Mouse (Mus musculus): ENCODE measurements at regions not wholly inside any gene's neighbourhood (a gene's known extent, or its start where the extent isn't known, plus 50 kb on each side); places are given as distances from the start of the nearest gene placed in this dataset.
A peak's percentile ranks its signal among the peaks of the same experiment; 100 is the strongest.

DNA sequence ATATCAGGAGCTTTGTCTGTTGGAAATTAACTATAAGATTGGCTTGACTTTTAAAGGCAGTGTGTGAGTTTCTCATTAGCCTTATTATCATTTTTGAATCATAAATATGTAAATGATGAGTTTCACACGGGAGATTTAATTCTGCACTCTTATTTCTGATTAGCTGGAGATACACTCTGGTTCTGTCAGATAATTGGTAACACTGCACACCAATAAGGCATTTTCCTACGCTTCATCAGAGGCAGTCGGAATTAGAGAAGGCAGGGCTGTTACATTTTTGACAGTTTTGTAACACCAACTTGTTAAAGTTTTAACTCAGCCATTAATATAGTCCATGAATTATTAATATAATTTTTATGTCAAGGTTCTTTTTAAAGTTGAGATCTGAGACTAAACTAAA, 347.3 kb downstream of the Zfp352 start:
- H3K9me3 ChIP-seq (ENCODE audit: control insufficient read depth, low read length): no peaks in the 10 kb centered on the region

DNA sequence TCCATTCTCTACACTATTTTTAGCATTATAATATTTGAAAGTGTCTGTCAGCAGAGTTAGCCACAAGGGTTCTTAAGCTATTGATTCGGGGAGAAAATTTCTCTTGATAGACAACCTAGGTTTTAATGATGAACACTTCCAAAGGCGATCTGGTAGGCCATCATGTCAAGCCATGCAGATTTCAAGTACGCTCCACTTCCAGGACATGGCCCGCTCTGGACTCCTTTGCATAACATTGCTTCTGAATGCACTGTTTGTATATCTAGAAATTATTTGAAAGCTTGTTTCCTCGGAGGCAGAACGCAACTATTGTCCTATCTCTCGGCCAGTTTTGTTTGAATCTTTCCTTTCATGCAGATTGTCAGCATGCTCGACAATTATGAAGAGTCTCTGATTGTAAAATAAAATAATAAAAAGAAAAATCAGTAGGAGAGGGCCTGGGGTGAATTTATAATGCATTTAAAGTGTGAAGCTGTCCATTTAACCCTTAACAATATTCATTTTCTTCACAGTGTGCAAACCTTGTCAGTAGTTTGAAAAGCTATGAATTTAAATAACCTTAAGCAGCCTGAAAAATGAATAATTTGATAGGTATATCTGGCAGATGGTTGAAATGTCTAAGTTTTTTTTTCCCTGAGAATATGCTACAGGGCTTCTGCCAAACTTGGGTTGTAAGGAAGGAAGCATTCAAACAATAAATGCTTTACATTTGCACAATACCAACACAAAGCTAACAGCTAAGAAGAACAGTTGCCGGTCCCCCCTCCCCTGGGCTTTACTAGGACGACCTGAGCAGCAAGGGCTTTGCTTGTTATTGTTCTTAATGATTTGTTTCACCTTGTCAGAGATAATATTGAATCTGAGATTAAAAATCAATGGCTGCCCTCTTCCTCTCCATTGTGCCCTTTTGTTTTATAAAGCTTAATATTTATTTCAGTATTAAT, 357.8 kb downstream of the Zfp352 start:
- Histone ChIP-seq H3K27ac (ENCODE audit: low read depth, low read length) (no peak overlapping the region), H3K9me3 (ENCODE audit: control insufficient read depth, low read length) (no peaks in the 10 kb centered on the region), H3K4me1 (replicated peaks; ENCODE audit: control insufficient read depth, insufficient read depth, low read length) (no peaks in the 10 kb centered on the region), H3K9ac (ENCODE audit: low read depth, low read length) (no peak overlapping the region), H3K4me3 (ENCODE audit: low read depth, low read length) (no peak overlapping the region), H3K27me3 (ENCODE audit: control insufficient read depth, insufficient read depth, low read length) (no peaks in the 10 kb centered on the region), H3K36me3 (ENCODE audit: control insufficient read depth, insufficient read depth, low read length) (no peaks in the 10 kb centered on the region), H3K4me2 (replicated peaks; ENCODE audit: low read depth, low read length) (no peak overlapping the region)
- 78% methylated on average over 10 of the region's 10 CpGs for WGBS
- ATAC-seq (ENCODE audit: low FRiP score) (no peak), DNase-seq (ENCODE audit: low spot score) (no peak)

More for the DNA sequence above, 347.3 kb downstream of the Zfp352 start:
- Histone ChIP-seq H3K27ac (ENCODE audit: low read depth, low read length) (no peak overlapping the region), H3K4me1 (replicated peaks; ENCODE audit: control insufficient read depth, insufficient read depth, low read length) (no peaks in the 10 kb centered on the region), H3K27me3 (ENCODE audit: control insufficient read depth, insufficient read depth, low read length) (no peaks in the 10 kb centered on the region), H3K36me3 (ENCODE audit: control insufficient read depth, insufficient read depth, low read length) (no peaks in the 10 kb centered on the region), H3K4me2 (replicated peaks; ENCODE audit: low read depth, low read length) (no peak overlapping the region), H3K9ac (ENCODE audit: low read depth, low read length) (no peak overlapping the region), H3K4me3 (ENCODE audit: low read depth, low read length) (no peak overlapping the region)
- WGBS: 80% methylated on average over 3 of the region's 3 CpGs
- ATAC-seq (ENCODE audit: low FRiP score): no peak
- DNase-seq (ENCODE audit: low spot score): no peak

DNA sequence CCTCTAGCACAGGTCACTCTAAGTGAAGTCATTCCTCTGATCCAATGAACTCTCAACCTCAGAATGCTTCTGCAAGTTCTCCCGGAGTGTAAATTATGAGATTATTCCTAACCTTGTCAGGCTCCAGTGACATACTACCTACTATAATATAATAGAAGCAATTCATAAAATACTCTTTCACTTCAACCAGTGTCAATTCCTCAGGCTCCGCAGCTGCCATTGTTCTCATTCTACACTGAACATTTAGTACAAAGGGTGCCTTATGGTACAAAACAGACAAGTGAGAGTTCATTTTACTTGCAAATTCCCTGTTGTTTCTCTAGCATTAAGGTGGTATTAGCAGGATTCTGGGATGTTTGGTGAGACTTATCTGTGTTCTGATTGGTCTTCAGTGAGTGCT, 379.7 kb downstream of the Zfp352 start:
- Histone ChIP-seq H3K9me3 (ENCODE audit: control insufficient read depth, low read length) (no peaks in the 10 kb centered on the region), H3K27ac (ENCODE audit: low read depth, low read length) (no peak overlapping the region), H3K27me3 (ENCODE audit: control insufficient read depth, insufficient read depth, low read length) (no peaks in the 10 kb centered on the region), H3K9ac (ENCODE audit: low read depth, low read length) (no peak overlapping the region), H3K36me3 (ENCODE audit: control insufficient read depth, insufficient read depth, low read length) (no peaks in the 10 kb centered on the region), H3K4me2 (replicated peaks; ENCODE audit: low read depth, low read length) (no peak overlapping the region), H3K4me1 (replicated peaks; ENCODE audit: control insufficient read depth, insufficient read depth, low read length) (no peaks in the 10 kb centered on the region), H3K4me3 (ENCODE audit: low read depth, low read length) (no peak overlapping the region)
- DNase-seq (ENCODE audit: low spot score): no peak
- 51% methylated on average over 2 of the region's 2 CpGs for WGBS
- peak; percentile 65 for ATAC-seq (ENCODE audit: low FRiP score)

DNA sequence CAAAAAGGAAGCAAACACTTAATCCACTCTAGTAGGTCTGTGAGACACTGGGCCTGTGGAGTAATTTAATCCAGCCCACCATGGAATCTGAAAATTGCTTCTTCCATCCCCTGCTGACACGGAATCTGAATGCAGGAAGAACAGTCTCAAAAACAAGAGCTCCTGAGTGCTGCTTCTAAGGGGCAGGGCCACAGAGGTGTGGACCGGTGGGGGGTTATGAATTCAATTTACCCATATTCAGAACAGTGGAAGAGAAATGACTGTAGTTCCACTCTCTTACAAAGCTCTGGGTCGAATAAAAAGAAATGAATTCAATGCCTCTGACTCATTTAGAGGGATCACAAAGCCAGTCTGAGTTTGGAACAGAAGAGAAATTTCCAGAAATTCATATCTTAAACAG, 390.3 kb downstream of the Zfp352 start:
- WGBS: 30% methylated on average over 3 of the region's 3 CpGs
- no peak overlapping the region for H3K4me2 ChIP-seq (replicated peaks; ENCODE audit: low read depth, low read length)
- H3K9me3 ChIP-seq (ENCODE audit: control insufficient read depth, low read length): no peaks in the 10 kb centered on the region
- DNase-seq (ENCODE audit: low spot score): no peak
- H3K27me3 ChIP-seq (ENCODE audit: control insufficient read depth, insufficient read depth, low read length): no peaks in the 10 kb centered on the region
- H3K27ac ChIP-seq (ENCODE audit: low read depth, low read length): no peak overlapping the region
- H3K4me1 ChIP-seq (replicated peaks; ENCODE audit: control insufficient read depth, insufficient read depth, low read length): no peaks in the 10 kb centered on the region
- H3K9ac ChIP-seq (ENCODE audit: low read depth, low read length): no peak overlapping the region
- no peak overlapping the region for H3K4me3 ChIP-seq (ENCODE audit: low read depth, low read length)
- ATAC-seq (ENCODE audit: low FRiP score): no peak
- H3K36me3 ChIP-seq (ENCODE audit: control insufficient read depth, insufficient read depth, low read length): no peaks in the 10 kb centered on the region

DNA sequence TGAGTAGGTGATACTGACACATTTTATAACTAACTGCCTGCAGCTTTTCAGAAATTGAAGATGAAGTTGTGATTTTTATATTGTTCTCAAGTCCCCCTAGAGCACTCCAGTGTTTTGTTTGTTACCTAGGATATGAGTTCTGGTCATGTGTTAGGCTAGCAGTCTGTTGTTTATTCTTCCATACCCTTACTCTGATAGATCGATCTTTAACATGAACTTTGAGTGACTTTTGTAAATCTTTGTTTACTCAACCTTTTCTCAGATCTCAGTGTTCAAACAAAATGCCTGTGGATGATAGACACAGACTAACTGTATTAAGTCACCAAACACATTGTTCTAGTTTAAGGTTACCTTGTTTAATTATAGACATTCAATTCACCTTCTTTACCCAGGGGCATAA, 409.3 kb downstream of the Zfp352 start:
- DNase-seq (ENCODE audit: low spot score): no peak
- Histone ChIP-seq H3K4me2 (replicated peaks; ENCODE audit: low read depth, low read length) (no peak overlapping the region), H3K9me3 (ENCODE audit: control insufficient read depth, low read length) (no peaks in the 10 kb centered on the region), H3K4me1 (replicated peaks; ENCODE audit: control insufficient read depth, insufficient read depth, low read length) (no peaks in the 10 kb centered on the region), H3K36me3 (ENCODE audit: control insufficient read depth, insufficient read depth, low read length) (no peaks in the 10 kb centered on the region), H3K9ac (ENCODE audit: low read depth, low read length) (no peak overlapping the region), H3K27ac (ENCODE audit: low read depth, low read length) (no peak overlapping the region), H3K4me3 (ENCODE audit: low read depth, low read length) (no peak overlapping the region), H3K27me3 (ENCODE audit: control insufficient read depth, insufficient read depth, low read length) (no peaks in the 10 kb centered on the region)
- WGBS: 76% methylated on average over 1 of the region's 1 CpGs
- ATAC-seq (ENCODE audit: low FRiP score): no peak

DNA sequence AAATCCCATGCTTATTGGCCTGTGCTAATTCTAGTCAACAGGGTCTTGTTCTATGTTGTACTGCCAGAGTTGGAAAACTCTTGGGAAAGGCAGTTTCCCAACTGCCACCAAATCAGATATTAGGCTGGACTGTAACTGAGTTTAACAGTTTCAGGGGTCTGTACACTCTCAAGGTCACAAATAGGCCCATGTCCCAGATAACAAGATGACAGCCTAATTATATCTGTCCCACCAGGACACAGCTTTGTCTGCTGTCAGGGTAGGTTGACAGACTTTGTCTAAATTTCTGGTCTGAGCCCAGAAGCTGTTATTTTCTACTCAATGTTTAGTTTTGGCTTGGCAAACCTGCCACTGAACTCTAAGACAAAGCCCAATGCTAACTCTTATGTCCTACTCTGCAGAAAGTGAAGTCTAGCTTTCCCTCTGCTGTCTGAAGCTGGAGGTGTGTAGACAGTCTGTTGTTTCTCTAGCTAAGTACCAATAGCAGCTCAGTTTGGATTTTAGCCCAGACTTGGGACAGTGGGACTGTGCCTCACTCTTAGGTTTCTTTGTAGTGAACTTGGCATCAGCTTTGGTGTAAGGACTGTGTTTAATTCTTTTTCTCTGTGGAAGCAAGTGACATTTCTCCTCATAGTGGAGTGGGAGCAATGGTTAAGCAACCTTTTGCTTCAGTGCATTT, 453.8 kb downstream of the Zfp352 start:
- ATAC-seq (ENCODE audit: low FRiP score): no peak
- Histone ChIP-seq H3K9me3 (ENCODE audit: control insufficient read depth, low read length) (no peaks in the 10 kb centered on the region), H3K4me3 (ENCODE audit: low read depth, low read length) (no peak overlapping the region), H3K36me3 (ENCODE audit: control insufficient read depth, insufficient read depth, low read length) (no peaks in the 10 kb centered on the region), H3K27me3 (ENCODE audit: control insufficient read depth, insufficient read depth, low read length) (no peaks in the 10 kb centered on the region), H3K27ac (ENCODE audit: low read depth, low read length) (no peak overlapping the region), H3K4me2 (replicated peaks; ENCODE audit: low read depth, low read length) (no peak overlapping the region), H3K9ac (ENCODE audit: low read depth, low read length) (no peak overlapping the region), H3K4me1 (replicated peaks; ENCODE audit: control insufficient read depth, insufficient read depth, low read length) (no peaks in the 10 kb centered on the region)
- no peak for DNase-seq (ENCODE audit: low spot score)

DNA sequence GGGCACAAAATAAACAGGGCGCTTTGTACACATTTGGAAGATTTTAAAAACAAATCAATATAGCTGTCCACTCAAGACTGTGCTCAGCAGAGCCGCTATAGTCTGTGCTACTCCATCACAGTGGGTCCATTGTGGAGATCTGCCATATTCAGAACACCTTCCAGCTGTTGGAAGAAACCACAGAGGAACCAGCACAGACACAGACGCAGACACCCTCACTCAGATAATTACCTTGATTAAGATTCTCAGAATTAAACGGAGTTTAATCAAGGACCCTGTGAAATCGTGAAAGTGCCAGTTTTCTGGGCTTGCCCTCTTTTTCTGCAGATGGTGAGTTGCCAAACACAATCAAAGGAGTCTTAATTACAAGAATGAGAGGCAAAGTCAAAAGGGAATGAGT, 478.3 kb downstream of the Zfp352 start:
- Histone ChIP-seq H3K4me1 (replicated peaks; ENCODE audit: control insufficient read depth, insufficient read depth, low read length) (no peaks in the 10 kb centered on the region), H3K4me3 (ENCODE audit: low read depth, low read length) (no peak overlapping the region), H3K9ac (ENCODE audit: low read depth, low read length) (no peak overlapping the region), H3K27ac (ENCODE audit: low read depth, low read length) (no peak overlapping the region), H3K36me3 (ENCODE audit: control insufficient read depth, insufficient read depth, low read length) (no peaks in the 10 kb centered on the region), H3K9me3 (ENCODE audit: control insufficient read depth, low read length) (no peaks in the 10 kb centered on the region), H3K27me3 (ENCODE audit: control insufficient read depth, insufficient read depth, low read length) (no peaks in the 10 kb centered on the region), H3K4me2 (replicated peaks; ENCODE audit: low read depth, low read length) (no peak overlapping the region)
- 87% methylated on average over 5 of the region's 5 CpGs for WGBS
- ATAC-seq (ENCODE audit: low FRiP score) (no peak), DNase-seq (ENCODE audit: low spot score) (no peak)

DNA sequence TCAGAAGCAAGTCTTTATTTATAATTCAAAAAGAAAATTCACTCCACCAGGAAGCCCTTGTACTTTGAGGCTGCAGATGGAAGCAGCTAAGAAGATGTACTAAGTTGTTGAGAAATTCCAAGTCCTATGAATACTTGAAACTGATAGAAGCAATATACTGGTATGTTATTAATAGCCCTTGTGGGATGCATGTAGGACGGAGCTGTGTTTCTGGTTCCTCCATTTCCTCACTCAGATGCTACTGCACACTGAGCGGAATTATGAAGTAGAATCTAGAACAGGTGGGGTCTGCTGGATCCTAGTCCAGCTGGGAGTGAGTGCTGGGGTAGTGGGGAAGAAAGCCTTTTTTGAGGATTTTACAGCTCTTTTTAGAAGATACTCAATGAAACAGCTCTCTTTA, 510.5 kb downstream of the Zfp352 start:
- Histone ChIP-seq H3K4me3 (ENCODE audit: low read depth, low read length) (no peak overlapping the region), H3K27me3 (ENCODE audit: control insufficient read depth, insufficient read depth, low read length) (no peaks in the 10 kb centered on the region), H3K9me3 (ENCODE audit: control insufficient read depth, low read length) (no peaks in the 10 kb centered on the region), H3K27ac (ENCODE audit: low read depth, low read length) (no peak overlapping the region), H3K36me3 (ENCODE audit: control insufficient read depth, insufficient read depth, low read length) (no peaks in the 10 kb centered on the region), H3K4me1 (replicated peaks; ENCODE audit: control insufficient read depth, insufficient read depth, low read length) (no peaks in the 10 kb centered on the region), H3K4me2 (replicated peaks; ENCODE audit: low read depth, low read length) (no peak overlapping the region), H3K9ac (ENCODE audit: low read depth, low read length) (no peak overlapping the region)
- WGBS: 92% methylated on average over 2 of the region's 2 CpGs
- DNase-seq (ENCODE audit: low spot score): no peak
- ATAC-seq (ENCODE audit: low FRiP score): no peak

DNA sequence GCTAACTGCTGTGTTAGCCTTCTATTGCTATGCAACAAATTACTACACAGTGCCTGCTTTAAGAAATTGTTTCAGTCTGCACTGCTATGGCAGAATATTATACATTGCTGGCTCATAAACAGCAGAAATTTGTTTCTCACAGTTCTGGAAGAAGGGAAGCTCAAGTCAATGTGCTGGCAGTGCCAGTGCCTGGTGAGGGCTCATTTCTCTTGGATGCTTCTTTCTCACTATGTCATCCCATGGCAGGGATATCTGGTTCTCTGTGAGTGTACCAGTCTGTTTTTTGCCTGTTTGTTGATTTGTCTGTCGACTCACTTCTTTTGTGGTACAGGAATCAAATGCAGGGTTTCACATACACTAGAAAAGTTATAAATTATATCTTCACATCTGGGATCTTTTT, 516.2 kb downstream of the Zfp352 start:
- no peak overlapping the region for H3K4me3 ChIP-seq (ENCODE audit: low read depth, low read length)
- no peaks in the 10 kb centered on the region for H3K9me3 ChIP-seq (ENCODE audit: control insufficient read depth, low read length)
- no peaks in the 10 kb centered on the region for H3K27me3 ChIP-seq (ENCODE audit: control insufficient read depth, insufficient read depth, low read length)
- no peak overlapping the region for H3K9ac ChIP-seq (ENCODE audit: low read depth, low read length)
- H3K4me1 ChIP-seq (replicated peaks; ENCODE audit: control insufficient read depth, insufficient read depth, low read length): no peaks in the 10 kb centered on the region
- no peak for DNase-seq (ENCODE audit: low spot score)
- no peak overlapping the region for H3K4me2 ChIP-seq (replicated peaks; ENCODE audit: low read depth, low read length)
- no peaks in the 10 kb centered on the region for H3K36me3 ChIP-seq (ENCODE audit: control insufficient read depth, insufficient read depth, low read length)
- no peak for ATAC-seq (ENCODE audit: low FRiP score)
- WGBS: 68% methylated on average over 1 of the region's 1 CpGs
- no peak overlapping the region for H3K27ac ChIP-seq (ENCODE audit: low read depth, low read length)

Measured in hindbrain, embryonic 11.5 days (tissue).